ENCODE assay signal across 8 mouse cellular contexts in genomic region chr11:79253542-79254390, GRCm38 (mm10). TPM values are rescaled to one million over a fixed set of nuclear protein-coding genes. Genes with fewer than 3 reads are reported as not detected.
DNase-seq lines count a peak whose midpoint lies in the region; ATAC-seq and TF ChIP-seq lines count a peak whose summit lies in the region.

No protein-coding gene starts in this region.

- DNase-seq in 3134 (ENCODE audit: extremely low read depth, insufficient read length, low spot score): peak; percentile 68
- DNase-seq in adrenal gland, adult (ENCODE audit: inconsistent age in 2 of 2, low spot score in 1 of 2): peak; percentile 70 to 87
- DNase-seq in embryo, embryonic 9.5 days (ENCODE audit: extremely low spot score): peak; percentile 30
- peak; percentile 66 to 77 for DNase-seq in heart, adult 18-20 months
- peak; percentile 62 for DNase-seq in kidney, adult 18-20 months
- DNase-seq in liver, adult 2 months (ENCODE audit: extremely low read depth, low read depth, low spot score): no peak

- H3K27me3 ChIP-seq in liver, adult 2 months (ENCODE audit: control insufficient read depth, insufficient read depth, low read length): no peaks in the 10 kb centered on the region
- H3K27me3 ChIP-seq in midbrain, embryonic 16.5 days (ENCODE audit: control insufficient read depth, insufficient read depth, low read depth, low read length): no peaks in the 10 kb centered on the region
- H3K27me3 ChIP-seq in testis, adult 2 months (ENCODE audit: control insufficient read depth, insufficient read depth, low read length): no peaks in the 10 kb centered on the region

- peaks cover 9% of the 10 kb centered on the region for H3K4me1 ChIP-seq in liver, adult 2 months (ENCODE audit: control insufficient read depth, insufficient read depth, low read length)
- peaks cover 25% of the 10 kb centered on the region for H3K4me1 ChIP-seq in midbrain, embryonic 16.5 days (ENCODE audit: control insufficient read depth, insufficient read depth, low read length)
- peaks cover 3% of the 10 kb centered on the region for H3K4me1 ChIP-seq in testis, adult 2 months (ENCODE audit: control insufficient read depth, insufficient read depth, low read length)

- no peak for TF ChIP-seq CTCF in liver, adult 2 months (IDR thresholded peaks at IDR 0.05; ENCODE audit: low read depth, low read length)
- no peak for TF ChIP-seq CTCF in testis, adult 2 months (IDR thresholded peaks at IDR 0.05; ENCODE audit: control insufficient read depth, insufficient read depth, insufficient replicate concordance, low read depth, low read length)

- peak overlapping the region; percentile 72 for H3K27ac ChIP-seq in liver, adult 2 months (replicated peaks; ENCODE audit: insufficient read depth, low read depth, low read length)
- H3K27ac ChIP-seq in midbrain, embryonic 16.5 days (ENCODE audit: low read length): peak overlapping the region; percentile 90
- peak overlapping the region; percentile 89 for H3K27ac ChIP-seq in testis, adult 2 months (ENCODE audit: control insufficient read depth, insufficient read depth, low read depth, low read length)

- 2% methylated on average over 49 of the region's 49 CpGs for WGBS in liver, adult 2 months
- WGBS in midbrain, embryonic 16.5 days: under 1% methylated on average over 49 of the region's 49 CpGs

- peak overlapping the region; percentile 87 for H3K9ac ChIP-seq in liver, adult 2 months (ENCODE audit: low read depth, low read length)
- peak overlapping the region; percentile 96 for H3K9ac ChIP-seq in midbrain, embryonic 16.5 days (ENCODE audit: low read depth, low read length)

- peaks cover 18% of the 10 kb centered on the region for H3K36me3 ChIP-seq in liver, adult 2 months (ENCODE audit: control insufficient read depth, insufficient read depth, low read length)
- 0 out of 2 replicates have a peak, but pooled peaks cover 4% of the 10 kb centered on the region for H3K36me3 ChIP-seq in midbrain, embryonic 16.5 days (ENCODE audit: control insufficient read depth, insufficient read depth, low read length)
- no peaks in the 10 kb centered on the region; the same call in 1 of the 2 replicates for H3K36me3 ChIP-seq in testis, adult 2 months (ENCODE audit: control insufficient read depth, insufficient read depth, low read length)

- H3K79me2 ChIP-seq in liver, adult 2 months (ENCODE audit: control insufficient read depth, insufficient read depth, low read length): peaks cover 3% of the 10 kb centered on the region; the same call in 1 of the 2 replicates

- TF ChIP-seq POLR2A in liver, adult 2 months (IDR thresholded peaks at IDR 0.05; ENCODE audit: extremely low read depth, insufficient read depth, low read length): no peak
- TF ChIP-seq POLR2A in testis, adult 2 months (IDR thresholded peaks at IDR 0.05; ENCODE audit: control insufficient read depth, low read depth, low read length): no peak

- H3K9me3 ChIP-seq in midbrain, embryonic 16.5 days (replicated peaks; ENCODE audit: control insufficient read depth, low read length, poor library complexity, severe bottlenecking): no peaks in the 10 kb centered on the region

- peak overlapping the region; percentile 85 for H3K4me2 ChIP-seq in midbrain, embryonic 16.5 days (ENCODE audit: low read length)

- ATAC-seq in midbrain, embryonic 16.5 days: peak; percentile 67

- peak overlapping the region; percentile 89 for H3K4me3 ChIP-seq in liver, adult 2 months (ENCODE audit: insufficient read depth, low read depth, low read length)
- H3K4me3 ChIP-seq in midbrain, embryonic 16.5 days (ENCODE audit: low read depth, low read length): peak overlapping the region; percentile 55
- peak overlapping the region; percentile 98 for H3K4me3 ChIP-seq in testis, adult 2 months (ENCODE audit: control insufficient read depth, low read depth, low read length)

RNA-seq across cellular contexts. Expression of gene Wsb1, which starts 0.7 kb away (rescaled TPM):
- 10 to 100 TPM; 12.6 to 13.8 TPM for total RNA-seq in heart, adult 18-20 months (2021)
- 20.6 and 29.9 TPM in 2 replicates for total RNA-seq in liver, adult 2 months (2014; rRNA removed)
- polyA plus RNA-seq in liver, adult 2 months (2012; rRNA removed): 20.2 and 23.4 TPM in 2 replicates
- 499 and 559 TPM in 2 replicates for polyA plus RNA-seq in midbrain, embryonic 16.5 days (2015; fragmentation: Nextera tagmentation; extraction: Ambion mirVana)
- 12.2 and 14.2 TPM in 2 replicates for polyA plus RNA-seq in testis, adult 2 months (2012; rRNA removed)

RNA-seq across cellular contexts. Expression of gene Gm9964, which starts 42.9 kb away (rescaled TPM):
- not detected for total RNA-seq in heart, adult 18-20 months (2021)
- total RNA-seq in liver, adult 2 months (2014; rRNA removed): not detected in 2 replicates
- not detected in 2 replicates for polyA plus RNA-seq in liver, adult 2 months (2012; rRNA removed)
- not detected in 2 replicates for polyA plus RNA-seq in midbrain, embryonic 16.5 days (2015; fragmentation: Nextera tagmentation; extraction: Ambion mirVana)
- 0.21 TPM in 1 of 2 replicates, not detected in the other for polyA plus RNA-seq in testis, adult 2 months (2012; rRNA removed)

Comparison
In these comparisons a context has a peak if more than half of its experiments do, and no peak if none do; other contexts are left out.
1. RNA of gene Wsb1, which starts 0.7 kb away (polyA plus RNA-seq): 499 to 559 TPM in midbrain, embryonic 16.5 days; 20.2 to 23.4 TPM in liver, adult 2 months and 12.2 to 14.2 TPM in testis, adult 2 months; every median in the first group is over 10 times any median in the second.
2. Peak in every context shown above with its lines, with median percentiles within 50 percentile points of each other: H3K27ac ChIP-seq and H3K4me3 ChIP-seq.